Mouse (Mus musculus) activated CD4-positive, CD25-positive, alpha-beta regulatory T cell (primary cell): ENCODE results near the gene Idi2. TPM values are rescaled to one million over a fixed set of nuclear protein-coding genes. Genes with fewer than 3 reads are reported as not detected.

ENCODE experiments used
- polyA plus RNA-seq, 2 experiments: library from polyadenylated mRNA; unstranded; fragments of 100-300 nt; shearing (Covaris generic); gene quantifications; one replicate each; pipeline ENCODE4 v1.2.1; 2017

The Idi2 gene
- not detected for polyA plus RNA-seq

GRCm38 (mm10) chr13:8952563-8952962 is at the start of gene Idi2:
Gene Idi2 (plus strand): TSS chr13:8952863.

GRCm38 (mm10) chr13:8948131-8948530 is 4.5 kb upstream of the Idi2 start, which contains the start of gene Gm9745:
Gene Gm9745 (minus strand): TSS chr13:8948231.

GRCm38 (mm10) chr13:8995990-8996786 is 43.5 kb downstream of the Idi2 start, which contains the start of gene Gtpbp4:
Gene Gtpbp4 (minus strand): TSS chr13:8996083.

Other genes starting within 250 kb of the Idi2 start
- gene Wdr37, start 81.0 kb upstream of the Idi2 start, polyA plus RNA-seq = 10 to 100 TPM; 33.5 to 36.5 TPM
- gene Idi1, start 67.4 kb upstream of the Idi2 start, polyA plus RNA-seq = 10 to 100 TPM in 1 of 2 experiments, 1 to 10 TPM in 1; 7.6 to 25.8 TPM
- not detected for gene Gm9745, start 4.6 kb upstream of the Idi2 start, polyA plus RNA-seq
- gene Gtpbp4, start 43.2 kb downstream of the Idi2 start, polyA plus RNA-seq = 100 to 1,000 TPM in 1 of 2 experiments, 10 to 100 TPM in 1; 77.2 to 105 TPM
- gene Larp4b, start 141.0 kb downstream of the Idi2 start, polyA plus RNA-seq = 10 to 100 TPM; 49.0 to 61.9 TPM